Mouse (Mus musculus): Measurements from ENCODE around the gene Sec1.

The Sec1 gene

GRCm38 (mm10) chr7:45716952-45717917, 23.0 kb upstream of the Sec1 start:
- DNase-seq, result no peak

- DNase-seq, result no peak
Measured at GRCm38 (mm10) chr7:45716460-45716857, 22.3 kb upstream of the Sec1 start.

GRCm38 (mm10) chr7:45715741-45716459, 21.7 kb upstream of the Sec1 start:
- DNase-seq, result peak; percentile 29

- DNase-seq, result peak; percentile 97
Measured at GRCm38 (mm10) chr7:45715090-45715708, 21.0 kb upstream of the Sec1 start, which contains the start of gene Rpl18. Gene Rpl18 (plus strand): TSS chr7:45715457.

- no peak for DNase-seq
Measured at GRCm38 (mm10) chr7:45714630-45715089, 20.5 kb upstream of the Sec1 start.

GRCm38 (mm10) chr7:45713881-45714520, 19.8 kb upstream of the Sec1 start:
- DNase-seq, result peak; percentile 22

- DNase-seq, result peak; percentile 50
Measured at GRCm38 (mm10) chr7:45713396-45713795, 19.2 kb upstream of the Sec1 start.

- peak; percentile 41 for DNase-seq
Measured at GRCm38 (mm10) chr7:45712022-45712757, 18.0 kb upstream of the Sec1 start.

- DNase-seq, result no peak
Measured at GRCm38 (mm10) chr7:45711316-45712021, 17.3 kb upstream of the Sec1 start.

GRCm38 (mm10) chr7:45710477-45711191, 16.4 kb upstream of the Sec1 start:
- no peak for DNase-seq

GRCm38 (mm10) chr7:45709677-45710355, 15.6 kb upstream of the Sec1 start:
- DNase-seq, result no peak

- no peak for DNase-seq
Measured at GRCm38 (mm10) chr7:45709036-45709435, 14.8 kb upstream of the Sec1 start.

- peak; percentile 50 for DNase-seq
Measured at GRCm38 (mm10) chr7:45708221-45708761, 14.1 kb upstream of the Sec1 start.

- peak; percentile 97 for DNase-seq
Measured at GRCm38 (mm10) chr7:45707375-45707967, 13.3 kb upstream of the Sec1 start.

GRCm38 (mm10) chr7:45706721-45707241, 12.6 kb upstream of the Sec1 start:
- DNase-seq, result peak; percentile 89

- DNase-seq, result peak; percentile 83
Measured at GRCm38 (mm10) chr7:45705873-45706281, 11.7 kb upstream of the Sec1 start.

GRCm38 (mm10) chr7:45705443-45705864, 11.3 kb upstream of the Sec1 start:
- peak; percentile 75 for DNase-seq

- peak; percentile 99 for DNase-seq
Measured at GRCm38 (mm10) chr7:45704730-45705442, 10.7 kb upstream of the Sec1 start, which contains the start of gene Dbp. Gene Dbp (plus strand): TSS chr7:45705088.
